Mouse (Mus musculus) thymus, postnatal 14 days (tissue): Measurements from ENCODE around the gene Tfeb.

Experiments used
- DNase-seq: peaks from one replicate; pipeline ENCODE4 v3.0.0; 2021

Tfeb gene

GRCm38 (mm10) chr17:47736856-47737255 is at the start of gene Tfeb:
Gene Tfeb (plus strand): TSS chr17:47737030.
- DNase-seq = peak; percentile 99

GRCm38 (mm10) chr17:47687409-47688343 is 49.2 kb upstream of the Tfeb start:
- DNase-seq = peak; percentile 95

DNA sequence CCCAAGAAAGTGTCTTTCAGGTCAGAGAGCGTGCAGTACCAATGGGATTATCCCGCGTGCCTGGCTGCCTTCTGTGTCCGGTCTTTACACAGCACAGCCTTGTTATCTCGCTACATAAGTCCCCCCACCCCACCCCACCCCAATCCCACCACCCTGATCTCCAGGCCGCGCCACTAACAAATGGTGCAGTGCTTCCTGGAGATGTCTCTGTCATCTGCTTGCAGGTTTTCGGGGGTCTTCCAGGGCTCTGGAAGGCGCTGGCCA is 48.6 kb upstream of the Tfeb start, which contains the start of gene Tomm6:
TSS of gene Tomm6 (minus strand) at position 43 of the 264 bp plus-strand sequence.
- no peak for DNase-seq

- peak; percentile 65 for DNase-seq
These were observed 47.9 kb upstream of the Tfeb start, which contains the start of gene Frs3 for GRCm38 (mm10) chr17:47688608-47689575. Gene Frs3 (plus strand): TSS chr17:47689030.

GRCm38 (mm10) chr17:47689894-47690293 is 46.9 kb upstream of the Tfeb start:
- no peak for DNase-seq

DNA sequence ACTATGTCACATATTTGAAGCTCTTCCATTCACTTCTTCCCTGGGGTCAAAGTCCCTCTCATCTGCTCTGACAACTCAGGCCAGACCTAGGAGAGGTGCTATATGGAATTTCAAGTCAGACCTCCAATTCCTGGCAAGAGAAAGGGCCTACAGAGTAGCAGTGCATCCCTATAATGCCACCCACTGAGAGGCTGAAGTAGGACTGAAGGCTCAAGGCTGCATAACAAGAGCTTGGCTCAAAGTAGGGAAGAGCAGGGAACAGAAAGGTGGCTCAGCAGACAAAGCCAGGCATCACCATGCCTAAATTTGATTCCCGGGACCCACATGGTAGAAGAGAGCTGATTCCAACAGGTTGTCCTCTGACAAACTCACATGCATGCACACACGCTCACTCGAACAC is 45.2 kb upstream of the Tfeb start:
- DNase-seq = no peak

DNA sequence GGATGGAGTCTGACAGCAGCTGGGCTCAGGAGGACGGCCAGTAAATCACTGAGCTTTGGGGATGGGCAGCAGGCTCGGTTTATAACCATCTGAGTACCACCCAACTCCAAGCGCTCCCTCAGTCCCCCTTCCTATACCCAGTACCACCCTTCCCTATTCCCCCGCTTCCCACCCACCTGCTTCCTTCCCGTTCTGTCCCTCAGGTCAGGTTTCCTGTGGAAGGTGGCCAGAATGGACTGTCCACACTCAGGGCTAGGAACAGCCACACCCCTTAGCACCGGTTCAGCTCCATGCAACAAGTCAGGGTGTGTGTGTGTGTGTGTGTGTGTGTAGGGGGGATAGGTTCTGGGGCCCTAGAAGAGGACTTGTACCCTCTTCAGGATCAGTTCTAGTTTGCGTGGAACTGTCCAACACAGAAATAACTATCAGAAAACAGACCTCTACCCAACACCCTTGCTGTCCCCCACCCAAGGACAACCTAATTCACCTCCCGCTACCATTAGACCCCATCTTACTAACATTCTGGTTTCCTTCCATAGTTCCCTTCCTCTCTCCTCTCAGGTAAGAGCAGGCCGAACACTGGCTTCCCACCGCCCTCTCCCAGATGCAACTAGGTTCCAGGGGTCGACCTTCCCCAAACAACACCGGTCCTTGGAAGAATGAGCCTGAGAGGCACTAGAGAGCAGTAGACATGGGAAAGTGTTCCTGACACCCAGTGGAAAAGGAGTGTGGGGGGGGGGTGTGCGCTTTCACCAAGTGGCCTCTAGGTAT is 43.0 kb upstream of the Tfeb start:
- no peak for DNase-seq

DNA sequence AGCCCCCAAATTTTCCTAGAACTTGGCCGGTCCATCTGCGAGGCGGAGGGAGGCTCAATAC is 42.6 kb upstream of the Tfeb start, which contains the start of gene Gm21981:
TSS of gene Gm21981 (minus strand) at position 14 of the 61 bp plus-strand sequence.
- no peak for DNase-seq

GRCm38 (mm10) chr17:47694503-47695336 is 42.1 kb upstream of the Tfeb start, which contains the start of gene Prickle4:
Gene Prickle4 (minus strand): TSS chr17:47694736.
- DNase-seq = peak; percentile 97

- no peak for DNase-seq
These were observed 41.5 kb upstream of the Tfeb start for GRCm38 (mm10) chr17:47695337-47695710.

- no peak for DNase-seq
These were observed 38.7 kb upstream of the Tfeb start for GRCm38 (mm10) chr17:47698156-47698555.

DNA sequence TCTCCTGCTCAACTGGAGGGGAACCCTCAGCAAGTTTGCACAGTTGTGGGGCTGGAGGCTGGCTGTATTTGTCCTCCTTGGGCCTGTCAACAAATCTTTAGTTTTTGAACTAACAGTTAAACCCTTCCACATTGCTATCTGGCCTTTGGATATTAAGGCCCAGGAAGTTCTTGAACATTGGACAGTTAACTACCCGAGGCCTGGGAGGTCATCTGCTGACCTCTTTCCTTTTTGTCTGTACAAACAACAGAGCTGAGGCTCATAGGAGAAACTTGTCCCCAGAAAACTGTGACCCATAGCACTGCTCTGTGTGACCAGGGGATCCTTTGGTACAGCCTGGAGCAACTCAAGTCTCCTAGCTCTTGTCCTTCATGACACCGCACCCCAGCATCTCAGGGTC is 37.8 kb upstream of the Tfeb start:
- no peak for DNase-seq

- DNase-seq = no peak
These were observed 35.0 kb upstream of the Tfeb start for GRCm38 (mm10) chr17:47701793-47702192.

DNA sequence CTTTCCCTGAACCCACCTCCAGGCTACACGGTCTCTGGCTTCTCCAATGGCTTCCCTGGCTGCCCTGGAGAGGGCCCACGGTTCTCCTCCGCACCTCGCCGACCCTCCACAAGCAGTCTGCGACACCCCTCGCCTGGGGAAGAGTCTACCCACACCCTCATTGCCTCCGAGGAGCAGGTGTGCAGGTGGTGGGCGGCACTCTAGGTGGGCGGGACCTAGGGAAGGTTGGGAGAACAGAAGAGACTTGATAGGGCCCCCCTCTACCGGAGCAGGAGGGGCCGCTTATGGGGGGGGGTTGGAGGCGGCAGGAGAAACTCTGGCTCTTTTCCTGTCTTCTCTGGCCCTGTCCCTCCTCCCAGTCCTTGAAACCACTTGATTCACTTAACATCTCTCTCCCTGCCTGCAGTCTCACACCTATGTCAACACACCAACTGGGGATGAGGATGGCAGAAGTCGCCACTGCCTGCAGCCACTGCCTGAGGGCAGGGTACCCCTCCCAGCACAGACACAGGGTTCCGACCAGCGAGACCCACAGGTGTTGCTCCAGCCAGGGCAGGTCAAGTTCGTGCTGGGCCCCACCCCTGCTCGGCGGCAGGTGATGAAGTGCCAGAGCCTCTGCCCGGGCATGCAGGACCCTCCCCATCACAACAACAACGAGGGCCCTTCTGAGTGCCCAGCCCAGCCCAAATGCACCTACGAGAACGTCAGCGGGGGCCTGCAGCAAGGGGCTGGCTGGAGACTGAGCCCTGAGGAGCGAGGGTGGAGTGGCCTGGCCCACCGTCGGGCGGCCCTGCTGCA is 34.1 kb upstream of the Tfeb start:
- DNase-seq = no peak

DNA sequence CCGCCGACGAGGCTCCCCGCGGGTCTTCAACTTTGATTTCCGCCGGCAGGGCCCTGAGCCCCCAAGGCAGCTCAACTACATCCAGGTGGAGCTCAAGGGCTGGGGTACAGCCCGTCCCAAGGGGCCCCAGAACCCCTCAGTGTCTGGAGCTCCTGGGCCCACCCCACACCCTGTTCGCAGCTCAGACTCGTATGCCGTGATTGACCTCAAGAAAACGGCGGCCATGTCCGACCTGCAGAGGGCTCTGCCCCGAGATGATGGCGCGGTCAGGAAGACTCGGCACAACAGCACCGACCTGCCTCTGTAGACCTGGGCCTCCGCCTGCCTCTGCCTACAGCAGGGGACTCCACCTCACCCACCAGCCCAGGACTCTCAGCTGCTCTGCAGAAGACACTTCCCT is 33.3 kb upstream of the Tfeb start:
- no peak for DNase-seq

GRCm38 (mm10) chr17:47704692-47705091 is 32.1 kb upstream of the Tfeb start:
- DNase-seq = peak; percentile 26

DNA sequence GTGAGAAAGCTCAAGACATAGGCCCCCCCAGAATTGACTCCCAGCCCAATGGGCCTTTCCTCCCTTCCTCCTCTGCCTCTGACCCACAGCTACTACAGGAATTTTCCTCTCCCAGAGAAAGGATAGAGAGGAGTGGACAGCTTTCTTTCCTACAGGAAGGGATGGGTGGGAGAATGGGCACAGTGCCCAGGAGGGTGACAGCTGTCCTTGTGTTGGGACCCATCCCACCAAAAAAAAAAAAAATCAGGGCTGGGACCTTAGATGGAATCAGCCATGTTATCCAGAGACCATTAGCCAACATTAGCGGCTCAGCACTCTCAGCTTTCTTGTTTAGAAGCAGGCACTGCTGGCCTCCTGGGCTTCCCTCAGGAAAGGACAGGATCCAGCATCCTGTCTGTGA is 30.6 kb upstream of the Tfeb start:
- DNase-seq = no peak

- DNase-seq = no peak
These were observed 28.9 kb upstream of the Tfeb start for GRCm38 (mm10) chr17:47707961-47708360.

DNA sequence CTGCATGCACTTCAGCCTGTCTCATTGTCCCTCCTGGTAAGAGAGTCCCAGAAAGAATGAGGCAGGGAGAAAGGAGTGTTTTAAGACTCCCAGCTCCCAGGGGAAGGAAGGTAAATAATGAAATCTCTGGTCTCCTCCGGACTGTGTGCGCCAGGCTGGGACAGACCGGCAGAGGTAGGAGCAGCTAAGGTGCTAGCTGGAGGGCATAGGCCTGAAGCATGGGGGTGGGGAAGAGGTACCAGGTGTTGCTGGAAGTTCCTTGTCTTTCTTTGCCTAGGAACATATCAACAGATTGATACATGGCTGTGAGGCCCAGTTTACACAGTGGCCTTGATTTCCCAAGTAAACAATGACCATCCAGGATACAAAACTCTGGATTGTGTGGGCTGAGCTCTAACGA is 27.9 kb upstream of the Tfeb start:
- DNase-seq = no peak

DNA sequence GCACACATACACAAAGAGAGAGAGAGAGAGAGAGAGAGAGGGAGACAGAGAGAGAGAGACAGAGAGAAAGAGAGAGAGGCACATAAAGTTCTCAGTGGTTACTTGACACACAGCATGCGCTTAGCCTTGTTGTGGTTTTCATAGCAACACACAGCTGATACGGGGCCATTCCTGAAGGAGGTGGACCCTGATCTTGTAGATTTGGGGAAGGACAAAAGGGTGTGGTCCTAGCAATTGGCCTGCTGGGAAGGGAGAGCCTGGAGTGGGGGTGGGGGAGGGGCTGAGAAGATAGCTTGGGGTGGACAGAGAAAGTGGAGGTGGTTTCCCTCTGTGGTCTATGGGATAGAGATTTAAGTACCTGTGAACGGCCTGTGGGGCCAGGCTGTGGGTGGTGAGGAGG is 26.8 kb upstream of the Tfeb start:
- DNase-seq = no peak

DNA sequence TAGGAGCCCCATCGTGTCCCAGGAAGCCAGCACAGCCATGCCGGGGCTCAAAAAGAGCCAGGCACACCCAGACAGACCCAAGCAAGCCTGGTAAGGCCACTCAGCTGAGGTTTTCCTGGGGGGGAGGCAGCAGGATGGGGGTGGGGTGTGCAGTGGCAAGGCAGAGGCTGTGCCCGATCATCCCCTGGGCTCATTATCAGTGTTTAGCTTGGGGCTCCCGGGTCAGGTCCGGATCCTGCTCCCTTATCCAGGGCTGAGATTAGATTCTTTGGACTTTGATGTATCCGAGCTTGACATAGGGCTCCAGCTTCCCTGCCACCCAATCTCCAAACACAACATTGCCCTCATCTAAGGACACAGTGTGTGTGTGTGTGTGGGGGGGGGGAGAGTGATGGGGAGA is 24.9 kb upstream of the Tfeb start:
- DNase-seq = no peak
